Mouse (Mus musculus) megakaryocyte-erythroid progenitor cell, adult 5-6 weeks (primary cell): Measurements from ENCODE around the gene Mat2b. TPM values are rescaled to one million over a fixed set of nuclear protein-coding genes. Genes with fewer than 3 reads are reported as not detected.

Experiments used
- ATAC-seq: replicated peaks from 2 replicates; pipeline ENCODE4 v1.8.0; 2016; ENCODE audit warnings: mild to moderate bottlenecking, inconsistent platforms; ENCODE audit not compliant: severe bottlenecking, poor library complexity, low FRiP score, low TSS enrichment
- total RNA-seq, 2 experiments: library from RNA; stranded (forward) in 1 of 2; stranded (reverse) in 1 of 2; fragments of 200-1000, 215-1000 nt in 1 of 2; fragments of >200 nt in 1 of 2; fragmentation: Nextera tagmentation in 1 of 2; gene quantifications; 2 replicates each; pipeline ENCODE4 v1.2.3; 2014 to 2017

Mat2b gene
- total RNA-seq, 2 experiments from 2014 or later: 105 to 124 TPM

DNA sequence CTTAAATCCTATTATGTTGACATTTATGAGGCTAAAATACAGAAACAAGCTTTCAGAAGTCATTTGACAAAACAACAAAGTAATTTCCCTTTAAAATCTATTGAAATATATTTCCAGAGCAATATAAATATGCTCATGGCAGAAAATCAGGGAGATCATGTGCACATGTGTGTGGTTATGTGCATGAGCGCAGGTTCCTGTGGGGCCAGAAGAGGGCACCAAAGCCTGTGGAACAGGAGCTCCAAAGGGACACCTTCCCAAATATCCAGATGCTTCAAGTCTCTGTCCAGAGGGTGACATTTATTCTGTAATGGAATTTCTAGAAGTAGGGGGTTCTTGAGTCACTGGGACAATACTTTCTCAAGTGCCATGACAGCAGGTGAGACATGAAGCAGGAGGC, 17.8 kb downstream of the Mat2b start:
- ATAC-seq: peak; percentile 70; the same call in 1 of the 2 replicates

DNA sequence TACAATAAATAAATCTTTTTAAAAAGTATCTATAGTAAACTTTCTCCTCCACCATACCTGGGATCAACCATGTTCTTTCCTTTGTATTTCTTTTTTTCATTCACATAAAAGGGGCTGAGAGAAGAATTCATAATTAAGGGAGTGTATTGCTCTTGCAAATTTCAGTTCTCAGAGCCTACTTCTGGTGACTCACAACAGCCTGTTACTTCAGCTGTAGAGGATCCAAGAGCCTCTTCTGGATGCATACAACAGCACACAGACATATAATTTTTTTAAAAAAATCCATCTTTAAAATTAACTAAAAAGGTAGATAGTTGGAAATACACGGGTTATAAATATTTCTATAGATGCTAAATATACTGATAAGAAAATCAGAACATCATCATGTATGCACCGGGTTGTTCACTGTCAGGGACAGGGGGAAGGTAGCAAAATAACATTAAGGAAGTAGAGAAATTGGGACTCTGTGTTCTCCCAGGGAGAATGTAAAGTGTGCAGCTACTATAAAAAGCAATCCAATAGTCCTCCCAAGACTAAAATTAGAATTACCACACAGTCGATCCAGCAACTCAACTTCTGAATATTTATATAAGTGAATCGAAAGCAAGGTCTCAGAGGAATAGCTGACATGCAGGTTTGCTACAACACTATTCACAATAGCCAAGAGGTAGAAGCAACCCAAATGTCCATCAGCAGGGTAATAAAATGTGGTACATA, 19.8 kb downstream of the Mat2b start:
- ATAC-seq: no peak

DNA sequence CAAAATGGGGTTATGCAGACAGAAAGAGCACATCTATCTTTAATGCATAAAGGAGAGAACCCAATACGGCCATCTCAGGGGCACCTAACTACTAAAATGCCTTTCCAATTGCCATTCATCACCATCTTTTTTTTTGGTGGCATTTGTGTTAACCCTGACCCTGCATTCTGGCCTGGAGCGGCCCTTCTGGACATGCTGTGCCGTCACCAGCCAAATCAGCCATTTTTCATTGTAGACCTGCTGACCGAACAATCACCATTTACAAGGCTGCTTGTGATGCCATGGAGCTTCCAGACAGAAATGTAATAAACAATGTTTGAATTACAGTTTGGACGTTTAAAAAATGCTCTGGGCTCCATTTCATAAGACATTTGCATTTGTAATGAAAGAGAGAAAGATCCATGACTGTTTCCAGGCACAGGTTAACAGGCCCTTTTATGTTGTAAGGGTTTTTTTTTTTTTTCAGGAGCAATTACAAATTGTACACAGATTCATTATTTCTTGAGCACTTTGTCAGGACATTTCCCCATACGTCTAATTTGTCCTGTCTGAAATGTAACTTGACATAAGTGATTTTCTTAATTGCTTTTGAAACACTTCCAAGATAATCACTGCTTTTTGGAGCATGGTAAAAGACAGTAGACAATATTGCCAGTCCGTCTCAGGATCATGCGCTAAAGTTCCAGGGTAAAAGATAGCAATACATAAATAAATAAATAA, 45.1 kb downstream of the Mat2b start:
- no peak for ATAC-seq

DNA sequence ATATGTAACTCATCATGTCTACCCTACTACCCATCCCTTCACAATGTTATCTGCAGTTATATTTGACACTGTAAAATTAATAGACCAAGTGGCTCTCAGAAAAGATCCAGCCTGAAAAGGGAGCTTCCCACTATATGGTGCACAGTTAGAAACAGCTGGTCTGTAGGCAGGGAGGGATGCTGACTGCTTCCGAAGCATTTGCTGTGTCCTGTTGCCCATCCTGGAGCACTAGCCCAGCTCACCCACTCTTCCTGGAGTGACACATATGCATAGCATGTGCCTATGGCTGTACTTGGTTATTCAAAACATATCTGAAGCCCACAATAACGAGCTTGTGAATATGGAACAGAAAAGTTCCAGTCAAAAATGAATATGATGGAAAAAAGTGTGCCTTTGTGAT, 47.8 kb downstream of the Mat2b start:
- ATAC-seq: no peak

Other genes with a start within 250 kb of the Mat2b start
- 55.4 and 61.8 TPM in 2 replicates for gene Hmmr, start 38.2 kb upstream of the Mat2b start, total RNA-seq (2014; fragmentation: Nextera tagmentation)
- 80.0 and 86.5 TPM in 2 replicates for gene Hmmr, start 38.2 kb upstream of the Mat2b start, total RNA-seq (2017)
- gene Nudcd2, start 38.5 kb upstream of the Mat2b start, total RNA-seq (2014; fragmentation: Nextera tagmentation): 84.4 and 118 TPM in 2 replicates
- 142 and 236 TPM in 2 replicates for gene Nudcd2, start 38.5 kb upstream of the Mat2b start, total RNA-seq (2017)
- 73.6 and 76.9 TPM in 2 replicates for gene Ccng1, start 60.1 kb upstream of the Mat2b start, total RNA-seq (2014; fragmentation: Nextera tagmentation)
- 108 and 119 TPM in 2 replicates for gene Ccng1, start 60.1 kb upstream of the Mat2b start, total RNA-seq (2017)